Mouse (Mus musculus): Measurements from ENCODE around the gene Dock9.

GRCm38 (mm10) chr14:121647693-121648092, 149.9 kb downstream of the Dock9 start:
- TF ChIP-seq CTCF (conservative IDR thresholded peaks at IDR 0.05; ENCODE audit: insufficient read depth, insufficient read length, low read depth, low read length) (no peak), POLR2A (IDR thresholded peaks at IDR 0.05; ENCODE audit: low read depth, low read length) (no peak)
